Mouse (Mus musculus): ENCODE measurements around the gene Pced1a. TPM values are rescaled to one million over a fixed set of nuclear protein-coding genes. Genes with fewer than 3 reads are reported as not detected.
"Not testable (repeated sequence)": the region's sequence is repeated elsewhere in the genome, so short reads cannot be mapped to it uniquely, and the experiment has no call there.

Gene Pced1a
- polyA plus RNA-seq, 1 experiment from 2014 or later, result 13.2 TPM

DNA sequence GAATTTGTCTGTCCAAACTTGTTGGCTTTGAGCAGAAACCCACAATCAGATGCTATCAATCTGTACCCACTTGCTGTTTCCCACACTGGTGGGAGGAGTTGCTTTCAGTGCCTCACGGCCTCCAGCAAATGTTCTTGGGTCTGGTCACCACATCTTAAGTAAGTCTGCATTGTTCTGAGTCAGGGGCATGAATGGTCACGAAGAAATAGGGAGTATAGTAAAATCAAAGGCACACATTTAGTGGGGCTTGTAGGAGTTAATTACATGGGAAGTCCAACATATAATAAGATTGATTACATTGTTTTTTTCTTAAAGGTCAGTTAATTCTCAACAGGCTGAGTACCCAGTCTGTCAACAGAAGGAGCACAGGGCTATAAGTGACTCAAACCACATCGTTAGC, 41.3 kb downstream of the Pced1a start:
- Histone ChIP-seq H3K27ac (replicated peaks) (no peak overlapping the region), H3K4me2 (replicated peaks) (no peak overlapping the region), H3K4me3 (no peak overlapping the region), H3K27me3 (no peaks in the 10 kb centered on the region), H3K4me1 (no peaks in the 10 kb centered on the region), H3K9me3 (no peaks in the 10 kb centered on the region), H3K9ac (replicated peaks) (no peak overlapping the region), H3K36me3 (no peaks in the 10 kb centered on the region)
- 52% methylated on average over 3 of the region's 3 CpGs for WGBS
- no peak for ATAC-seq (ENCODE audit: low FRiP score, low read depth)

DNA sequence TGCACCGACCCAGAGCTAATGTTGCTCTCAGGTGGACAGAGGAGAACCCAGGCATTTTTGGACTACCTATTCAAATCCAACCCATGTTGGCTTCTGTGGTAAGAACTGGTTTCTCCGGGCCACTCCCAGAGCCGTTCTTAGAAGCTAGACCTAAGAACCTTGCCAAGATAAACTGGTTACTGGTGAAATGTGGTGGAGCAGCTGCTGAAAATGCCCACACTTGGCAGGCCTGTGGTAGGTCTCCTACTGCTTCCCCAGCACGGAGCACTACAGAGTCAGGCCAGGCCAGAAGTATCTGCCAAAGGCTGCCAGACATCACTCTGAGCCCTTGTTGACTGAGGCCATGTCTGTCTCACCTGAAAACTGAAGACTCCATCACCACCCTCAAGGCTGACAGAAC, 49.5 kb downstream of the Pced1a start:
- H3K27me3 ChIP-seq, result no peaks in the 10 kb centered on the region
- H3K27ac ChIP-seq (replicated peaks), result no peak overlapping the region
- 85% methylated on average over 4 of the region's 4 CpGs for WGBS
- no peaks in the 10 kb centered on the region for H3K36me3 ChIP-seq
- no peak overlapping the region for H3K9ac ChIP-seq (replicated peaks)
- no peaks in the 10 kb centered on the region for H3K9me3 ChIP-seq
- no peak overlapping the region for H3K4me2 ChIP-seq (replicated peaks)
- peaks cover 3% of the 10 kb centered on the region; the same call in 1 of the 2 replicates for H3K4me1 ChIP-seq
- ATAC-seq (ENCODE audit: low FRiP score, low read depth), result no peak
- H3K4me3 ChIP-seq, result no peak overlapping the region

DNA sequence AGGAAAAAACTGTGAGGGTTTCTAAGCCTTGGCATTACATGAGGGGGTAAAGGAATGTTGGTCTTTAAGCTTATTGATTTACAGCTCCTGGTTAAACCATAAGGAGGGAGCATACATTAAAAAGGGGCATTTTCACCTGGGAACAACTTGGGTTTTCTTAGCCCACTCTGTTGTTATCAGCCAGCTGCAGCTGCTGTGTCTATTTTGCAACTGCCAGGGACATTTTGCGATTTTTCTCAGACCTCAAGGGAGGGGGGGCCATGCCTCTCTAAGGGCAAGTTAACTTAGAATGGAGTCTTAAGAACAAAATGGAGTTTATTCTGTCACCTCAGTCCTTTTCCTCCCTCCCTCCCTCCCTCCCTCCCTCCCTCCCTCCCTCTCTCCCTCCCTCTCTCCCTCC, 51.5 kb downstream of the Pced1a start:
- H3K4me1 ChIP-seq; H3K36me3 ChIP-seq; H3K4me3 ChIP-seq; H3K4me2 ChIP-seq (replicated peaks); H3K27ac ChIP-seq (replicated peaks); H3K9me3 ChIP-seq; H3K9ac ChIP-seq (replicated peaks); H3K27me3 ChIP-seq; ATAC-seq (ENCODE audit: low FRiP score, low read depth): not testable (repeated sequence)
- 63% methylated on average over 1 of the region's 1 CpGs for WGBS

DNA sequence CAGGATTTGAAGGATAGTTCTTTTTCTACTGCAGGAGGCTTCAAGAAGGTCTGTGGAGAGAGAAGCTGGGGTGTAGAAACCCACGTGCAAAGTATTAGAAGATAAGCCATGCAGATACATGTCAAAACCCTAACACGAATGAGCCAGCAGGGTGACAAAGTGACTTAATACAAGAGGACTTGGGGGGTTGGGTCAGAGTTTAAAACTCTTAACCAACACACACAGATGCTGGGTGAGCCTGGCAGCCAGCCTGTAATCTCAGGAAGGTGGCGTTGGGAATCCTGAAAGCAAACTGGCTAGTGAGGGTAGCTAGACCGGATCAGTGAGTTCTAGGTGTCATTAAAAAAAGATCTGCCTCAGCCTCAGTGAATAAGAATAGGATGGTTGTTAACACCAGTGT, 57.1 kb downstream of the Pced1a start:
- WGBS, result 77% methylated on average over 4 of the region's 4 CpGs
- Histone ChIP-seq H3K4me2 (replicated peaks) (no peak overlapping the region), H3K9me3 (no peaks in the 10 kb centered on the region), H3K4me3 (no peak overlapping the region), H3K27ac (replicated peaks) (no peak overlapping the region), H3K4me1 (peaks cover 11% of the 10 kb centered on the region), H3K9ac (replicated peaks) (no peak overlapping the region), H3K27me3 (peaks cover 27% of the 10 kb centered on the region), H3K36me3 (no peaks in the 10 kb centered on the region)
- ATAC-seq (ENCODE audit: low FRiP score, low read depth), result no peak

Other genes with a start within 250 kb of the Pced1a start
- gene Snrpb, start 245.3 kb downstream of the Pced1a start, polyA plus RNA-seq (2016; fragmentation: Nextera tagmentation; extraction: Ambion mirVana), result 547 and 600 TPM in 2 replicates
- gene Tmc2, start 229.5 kb downstream of the Pced1a start, polyA plus RNA-seq (2016; fragmentation: Nextera tagmentation; extraction: Ambion mirVana), result not detected in 2 replicates
- gene Nop56, start 150.3 kb downstream of the Pced1a start, polyA plus RNA-seq (2016; fragmentation: Nextera tagmentation; extraction: Ambion mirVana), result 283 and 313 TPM in 2 replicates
- 126 and 127 TPM in 2 replicates for gene Idh3b, start 140.2 kb downstream of the Pced1a start, polyA plus RNA-seq (2016; fragmentation: Nextera tagmentation; extraction: Ambion mirVana)
- gene Ebf4, start 129.5 kb downstream of the Pced1a start, polyA plus RNA-seq (2016; fragmentation: Nextera tagmentation; extraction: Ambion mirVana), result 2.1 and 2.7 TPM in 2 replicates
- gene Cpxm1, start 27.1 kb downstream of the Pced1a start, polyA plus RNA-seq (2016; fragmentation: Nextera tagmentation; extraction: Ambion mirVana), result 33.6 and 59.5 TPM in 2 replicates
- 0.13 and 0.23 TPM in 2 replicates for gene Gm28372, start 19.5 kb downstream of the Pced1a start, polyA plus RNA-seq (2016; fragmentation: Nextera tagmentation; extraction: Ambion mirVana)
- gene 1700020A23Rik, start 19.4 kb downstream of the Pced1a start, polyA plus RNA-seq (2016; fragmentation: Nextera tagmentation; extraction: Ambion mirVana), result 0.38 and 0.55 TPM in 2 replicates
- not detected in 2 replicates for gene Tmem239, start 18.2 kb downstream of the Pced1a start, polyA plus RNA-seq (2016; fragmentation: Nextera tagmentation; extraction: Ambion mirVana)
- gene Vps16, start 362 bp downstream of the Pced1a start, polyA plus RNA-seq (2016; fragmentation: Nextera tagmentation; extraction: Ambion mirVana), result 113 and 115 TPM in 2 replicates
- 120 and 134 TPM in 2 replicates for gene Ptpra, start 25.6 kb upstream of the Pced1a start, polyA plus RNA-seq (2016; fragmentation: Nextera tagmentation; extraction: Ambion mirVana)
- 66.2 and 74.0 TPM in 2 replicates for gene Mrps26, start 139.0 kb upstream of the Pced1a start, polyA plus RNA-seq (2016; fragmentation: Nextera tagmentation; extraction: Ambion mirVana)
- gene Oxt, start 151.5 kb upstream of the Pced1a start, polyA plus RNA-seq (2016; fragmentation: Nextera tagmentation; extraction: Ambion mirVana), result not detected in 2 replicates
- not detected in 2 replicates for gene Avp, start 157.9 kb upstream of the Pced1a start, polyA plus RNA-seq (2016; fragmentation: Nextera tagmentation; extraction: Ambion mirVana)
- 18.9 and 19.3 TPM in 2 replicates for gene Fastkd5, start 205.3 kb upstream of the Pced1a start, polyA plus RNA-seq (2016; fragmentation: Nextera tagmentation; extraction: Ambion mirVana)
- 14.4 and 15.2 TPM in 2 replicates for gene Ubox5, start 205.3 kb upstream of the Pced1a start, polyA plus RNA-seq (2016; fragmentation: Nextera tagmentation; extraction: Ambion mirVana)
- gene Lzts3, start 218.1 kb upstream of the Pced1a start, polyA plus RNA-seq (2016; fragmentation: Nextera tagmentation; extraction: Ambion mirVana), result 6.9 and 8.3 TPM in 2 replicates
- 47.4 and 54.8 TPM in 2 replicates for gene Ddrgk1, start 240.0 kb upstream of the Pced1a start, polyA plus RNA-seq (2016; fragmentation: Nextera tagmentation; extraction: Ambion mirVana)
- 139 and 146 TPM in 2 replicates for gene Itpa, start 242.9 kb upstream of the Pced1a start, polyA plus RNA-seq (2016; fragmentation: Nextera tagmentation; extraction: Ambion mirVana)